20 mouse cellular contexts compared by ENCODE assay signal in genomic region chr17:63534576-63535265, GRCm38 (mm10).
"Had no signal": no experiment of that assay in that cellular context is flagged by ENCODE, and none has a peak within 500 bp of the region (broad histone marks: within the 10 kb centered on the region; RNA-seq: fewer than 3 reads in every experiment).

No protein-coding gene starts in this region.

- H3K36me3 ChIP-seq: midbrain, embryonic 10.5 days; midbrain, embryonic 12.5 days; neural tube, embryonic 13.5 days; neural tube, embryonic 15.5 days had no signal

- H3K4me1 ChIP-seq: megakaryocyte, embryonic 14.5 days had no signal

- H3K9ac ChIP-seq: lung, embryonic 14.5 days; midbrain, embryonic 12.5 days; neural tube, embryonic 13.5 days; neural tube, embryonic 15.5 days had no signal

- H3K4me3 ChIP-seq: megakaryocyte, embryonic 14.5 days; midbrain, embryonic 10.5 days; midbrain, embryonic 12.5 days; myocyte; neural tube, embryonic 13.5 days; neural tube, embryonic 15.5 days had no signal

- DNase-seq: lung, adult 18-20 months; lung, embryonic 14.5 days; lung, postnatal 10 days; midbrain, embryonic 14.5 days; retina, postnatal 1 day; right cerebral cortex, adult 18-20 months; right cerebral cortex, postnatal 25 days; right cerebral cortex, postnatal 4 days; spleen, adult 18-20 months; thymus, adult 18-20 months; thymus, postnatal 25 days; thymus, postnatal 4 days had no signal

- H3K27ac ChIP-seq: macrophage; midbrain, embryonic 10.5 days; midbrain, embryonic 12.5 days; neural tube, embryonic 13.5 days; neural tube, embryonic 15.5 days had no signal

- H3K4me2 ChIP-seq: lung, embryonic 14.5 days; midbrain, embryonic 12.5 days; neural tube, embryonic 13.5 days; neural tube, embryonic 15.5 days had no signal

- H3K27me3 ChIP-seq: megakaryocyte, embryonic 14.5 days; neural tube, embryonic 13.5 days; neural tube, embryonic 15.5 days had no signal

- H3K9me3 ChIP-seq: midbrain, embryonic 10.5 days; midbrain, embryonic 12.5 days; neural tube, embryonic 13.5 days; neural tube, embryonic 15.5 days had no signal

- ATAC-seq: midbrain, embryonic 16.5 days had no signal
